Mouse (Mus musculus): ENCODE data around the gene Prkd2. TPM values are rescaled to one million over a fixed set of nuclear protein-coding genes. Genes with fewer than 3 reads are reported as not detected.

Prkd2 gene
- total and polyA plus RNA-seq, 3 experiments: 9.8 to 39.0 (median 18.0) TPM

DNA sequence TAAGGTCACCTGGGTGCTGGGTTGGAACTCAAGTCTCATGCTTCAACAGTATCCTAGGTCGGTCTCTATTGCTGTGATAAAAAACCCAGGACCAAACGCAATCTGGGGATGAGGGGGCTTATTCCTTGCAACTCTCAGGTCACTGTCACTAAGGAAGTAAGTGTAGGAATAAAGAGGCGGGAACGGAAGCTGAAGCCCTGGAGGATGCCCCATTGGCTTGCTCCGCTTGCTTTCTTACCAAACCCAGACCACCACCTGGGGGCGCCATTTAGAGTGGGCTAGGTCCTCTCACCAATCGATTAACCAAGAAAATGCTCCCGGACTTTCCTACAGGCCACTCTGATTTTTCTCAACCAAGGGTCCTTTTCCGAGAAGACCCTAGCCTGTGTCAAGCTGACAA is 34.8 kb upstream of the Prkd2 start:
- Histone ChIP-seq H3K27ac (ENCODE audit: insufficient read depth, low read depth) (no peak overlapping the region), H3K4me3 (replicated peaks in 1 of 3; ENCODE audit: low read depth in 2 of 3, low read length in 2 of 3, poor library complexity in 1 of 3) (no peak overlapping the region), H3K79me2 (replicated peaks; ENCODE audit: control insufficient read depth, extremely low read depth, insufficient read depth, poor library complexity, severe bottlenecking) (no peaks in the 10 kb centered on the region), H3K9ac (ENCODE audit: insufficient read depth, low read depth) (no peak overlapping the region), H3K4me2 (ENCODE audit: insufficient read depth, low read depth, poor library complexity, severe bottlenecking) (no peak overlapping the region), H3K4me1 (ENCODE audit: control insufficient read depth in 1 of 2, insufficient read depth in 2 of 2) (peaks cover 4 to 7% of the 10 kb centered on the region in 2 experiments), H3K27me3 (replicated peaks) (no peaks in the 10 kb centered on the region), H3K36me3 (replicated peaks in 1 of 2; ENCODE audit: control insufficient read depth in 1 of 2, insufficient read depth in 1 of 2, low read length in 1 of 2) (peaks cover 28 to 59% of the 10 kb centered on the region in 2 experiments), H3K9me3 (replicated peaks; ENCODE audit: low read length) (peaks cover 12% of the 10 kb centered on the region)
- TF ChIP-seq TBP (conservative IDR thresholded peaks at IDR 0.05; ENCODE audit: low read depth, low read length) (no peak), CTCF (conservative IDR thresholded peaks at IDR 0.05 in 1 of 2, IDR thresholded peaks at IDR 0.05 in 1 of 2; ENCODE audit: low read depth in 2 of 2, low read length in 2 of 2) (peak in 1 of 2 experiments; percentile 36; a peak in 2 of 4 replicates)
- in situ Hi-C loops (cut with MboI; ENCODE audit: low pct_ligation_motif_present, low pct_unique_long_range_greater_than_20kb, low sequenced_read_pairs): no loop called here
- DNase-seq (ENCODE audit: extremely low read depth): no peak
- dilution Hi-C loops (cut with MboI; ENCODE audit: extremely low pct_ligation_motif_present, extremely low pct_unique_long_range_greater_than_20kb, low sequenced_read_pairs): no loop called here

DNA sequence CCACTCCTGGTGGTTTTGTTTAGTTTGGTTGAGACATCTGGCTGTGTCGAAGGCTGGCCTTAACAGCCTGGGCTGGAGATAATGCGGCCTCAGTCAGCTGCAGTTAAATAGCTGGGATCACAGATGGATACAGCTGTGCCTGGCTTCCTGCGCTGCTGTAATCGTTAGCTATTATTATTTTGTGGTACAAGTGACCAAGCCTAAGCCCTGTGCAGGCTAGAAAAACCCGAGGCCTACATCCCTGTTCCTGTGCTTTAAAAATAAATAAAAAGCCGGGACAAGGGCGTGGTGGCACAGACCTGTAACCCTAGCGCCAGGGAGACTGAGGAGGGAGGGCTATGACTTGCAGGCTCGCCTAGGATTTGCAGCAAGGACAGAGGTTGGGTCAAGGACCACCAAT is 34.1 kb upstream of the Prkd2 start:
- in situ Hi-C loops (cut with MboI; ENCODE audit: low pct_ligation_motif_present, low pct_unique_long_range_greater_than_20kb, low sequenced_read_pairs): no loop called here
- Histone ChIP-seq H3K4me3 (replicated peaks in 1 of 3; ENCODE audit: low read depth in 2 of 3, low read length in 2 of 3, poor library complexity in 1 of 3) (no peak overlapping the region), H3K27me3 (replicated peaks) (no peaks in the 10 kb centered on the region), H3K79me2 (replicated peaks; ENCODE audit: control insufficient read depth, extremely low read depth, insufficient read depth, poor library complexity, severe bottlenecking) (no peaks in the 10 kb centered on the region), H3K4me1 (ENCODE audit: control insufficient read depth in 1 of 2, insufficient read depth in 2 of 2) (peaks cover 4 to 7% of the 10 kb centered on the region in 2 experiments), H3K4me2 (ENCODE audit: insufficient read depth, low read depth, poor library complexity, severe bottlenecking) (no peak overlapping the region), H3K36me3 (replicated peaks in 1 of 2; ENCODE audit: control insufficient read depth in 1 of 2, insufficient read depth in 1 of 2, low read length in 1 of 2) (peaks cover 31 to 65% of the 10 kb centered on the region in 2 experiments), H3K9ac (ENCODE audit: insufficient read depth, low read depth) (no peak overlapping the region), H3K9me3 (replicated peaks; ENCODE audit: low read length) (peaks cover 12% of the 10 kb centered on the region), H3K27ac (ENCODE audit: insufficient read depth, low read depth) (no peak overlapping the region)
- no peak for DNase-seq (ENCODE audit: extremely low read depth)
- dilution Hi-C loops (cut with MboI; ENCODE audit: extremely low pct_ligation_motif_present, extremely low pct_unique_long_range_greater_than_20kb, low sequenced_read_pairs): no loop called here
- TF ChIP-seq CHD2 (IDR thresholded peaks at IDR 0.05; ENCODE audit: low read length) (no peak), ZKSCAN1 (IDR thresholded peaks at IDR 0.05; ENCODE audit: borderline replicate concordance, low read depth, low read length) (no peak), USF2 (conservative IDR thresholded peaks at IDR 0.05; ENCODE audit: low read depth, low read length) (no peak), UBTF (IDR thresholded peaks at IDR 0.05; ENCODE audit: low read depth, low read length) (no peak), EP300 (IDR thresholded peaks at IDR 0.05; ENCODE audit: low read length) (no peak), TBP (conservative IDR thresholded peaks at IDR 0.05; ENCODE audit: low read depth, low read length) (no peak), ZMIZ1 (IDR thresholded peaks at IDR 0.05; ENCODE audit: low read depth, low read length) (no peak), MXI1 (IDR thresholded peaks at IDR 0.05; ENCODE audit: low read depth, low read length) (no peak), CTCF (conservative IDR thresholded peaks at IDR 0.05 in 1 of 2, IDR thresholded peaks at IDR 0.05 in 1 of 2; ENCODE audit: low read depth in 2 of 2, low read length in 2 of 2) (no peak), MAX (IDR thresholded peaks at IDR 0.05; ENCODE audit: low read length) (no peak), E2F4 (IDR thresholded peaks at IDR 0.05; ENCODE audit: insufficient replicate concordance, low read depth, low read length) (no peak), TCF12 (IDR thresholded peaks at IDR 0.05; ENCODE audit: low read depth, low read length) (no peak), RAD21 (IDR thresholded peaks at IDR 0.05; ENCODE audit: low read depth, low read length) (no peak), JUN (IDR thresholded peaks at IDR 0.05; ENCODE audit: insufficient read depth, low read depth, low read length) (no peak), PAX5 (IDR thresholded peaks at IDR 0.05; ENCODE audit: low read length) (no peak), ZC3H11A (IDR thresholded peaks at IDR 0.05; ENCODE audit: low read depth, low read length) (no peak), MAFK (IDR thresholded peaks at IDR 0.05; ENCODE audit: insufficient replicate concordance, low read length) (no peak), ETS1 (conservative IDR thresholded peaks at IDR 0.05; ENCODE audit: low read depth, low read length) (no peak), MAZ (IDR thresholded peaks at IDR 0.05; ENCODE audit: low read depth, low read length) (no peak)
